Mouse (Mus musculus) brain, embryonic 14.5 days (tissue): ENCODE measurements around the gene Nfic.

ENCODE experiments used
- CTCF ChIP-seq: fragments of 200-500 bp; IDR thresholded peaks from 2 replicates; pipeline ENCODE4 v1.5.1; 2012; ENCODE audit warnings: inconsistent platforms, mild to moderate bottlenecking, moderate library complexity, borderline replicate concordance; ENCODE audit not compliant: insufficient read depth, insufficient read length; ENCODE audit errors: extremely low read depth
- POLR2A ChIP-seq: fragments of 200-500 bp; IDR thresholded peaks from 2 replicates; pipeline ENCODE4 v1.6.1; 2012; ENCODE audit warnings: mild to moderate bottlenecking, inconsistent platforms, borderline replicate concordance; ENCODE audit not compliant: poor library complexity, insufficient read depth, insufficient read length, severe bottlenecking; ENCODE audit errors: extremely low read depth

GRCm38 (mm10) chr10:81422191-81422590, 33.2 kb downstream of the Nfic start:
- TF ChIP-seq POLR2A, result no peak
- TF ChIP-seq CTCF, result no peak
